Mouse (Mus musculus) ovary, postnatal 36 days (tissue): Measurements from ENCODE around the gene Gm10220.
"Not testable (repeated sequence)": the region's sequence is repeated elsewhere in the genome, so short reads cannot be mapped to it uniquely, and the experiment has no call there.

ENCODE experiments used
- DNase-seq: peaks from one replicate; pipeline ENCODE4 v3.0.0; 2022; ENCODE audit warnings: low spot score, mixed read lengths

Gene Gm10220

GRCm38 (mm10) chr5:26121321-26121720, at the start of gene Gm10220:
TSS of gene Gm10220 (minus strand) at chr5:26121421.
- not testable (repeated sequence) for DNase-seq

GRCm38 (mm10) chr5:26169855-26170254, 48.6 kb upstream of the Gm10220 start:
- DNase-seq, result no peak

GRCm38 (mm10) chr5:26165791-26166165, 44.6 kb upstream of the Gm10220 start:
- DNase-seq, result peak; percentile 46

- peak; percentile 53 for DNase-seq
These were observed 44.0 kb upstream of the Gm10220 start for GRCm38 (mm10) chr5:26165036-26165790.

- peak; percentile 20 for DNase-seq
These were observed 36.4 kb upstream of the Gm10220 start for GRCm38 (mm10) chr5:26157396-26158170.

- no peak for DNase-seq
These were observed 21.7 kb upstream of the Gm10220 start for GRCm38 (mm10) chr5:26142891-26143290.

- not testable (repeated sequence) for DNase-seq
These were observed 16.0 kb downstream of the Gm10220 start, which contains the start of gene 5031410I06Rik for GRCm38 (mm10) chr5:26105262-26105661. TSS of gene 5031410I06Rik (minus strand) at chr5:26105362.

- DNase-seq, result not testable (repeated sequence)
These were observed 32.0 kb downstream of the Gm10220 start, which contains the start of gene Gm10471 for GRCm38 (mm10) chr5:26089191-26089590. TSS of gene Gm10471 (minus strand) at chr5:26089291.

GRCm38 (mm10) chr5:26079023-26079422, 42.2 kb downstream of the Gm10220 start:
- not testable (repeated sequence) for DNase-seq

- DNase-seq, result no peak
These were observed 50.5 kb downstream of the Gm10220 start for GRCm38 (mm10) chr5:26070716-26071115.
